Mouse (Mus musculus): ENCODE results near the gene Btf3. TPM values are rescaled to one million over a fixed set of nuclear protein-coding genes. Genes with fewer than 3 reads are reported as not detected.

Btf3 gene
- polyA plus RNA-seq, 1 experiment from 2014 or later = 399 TPM

DNA sequence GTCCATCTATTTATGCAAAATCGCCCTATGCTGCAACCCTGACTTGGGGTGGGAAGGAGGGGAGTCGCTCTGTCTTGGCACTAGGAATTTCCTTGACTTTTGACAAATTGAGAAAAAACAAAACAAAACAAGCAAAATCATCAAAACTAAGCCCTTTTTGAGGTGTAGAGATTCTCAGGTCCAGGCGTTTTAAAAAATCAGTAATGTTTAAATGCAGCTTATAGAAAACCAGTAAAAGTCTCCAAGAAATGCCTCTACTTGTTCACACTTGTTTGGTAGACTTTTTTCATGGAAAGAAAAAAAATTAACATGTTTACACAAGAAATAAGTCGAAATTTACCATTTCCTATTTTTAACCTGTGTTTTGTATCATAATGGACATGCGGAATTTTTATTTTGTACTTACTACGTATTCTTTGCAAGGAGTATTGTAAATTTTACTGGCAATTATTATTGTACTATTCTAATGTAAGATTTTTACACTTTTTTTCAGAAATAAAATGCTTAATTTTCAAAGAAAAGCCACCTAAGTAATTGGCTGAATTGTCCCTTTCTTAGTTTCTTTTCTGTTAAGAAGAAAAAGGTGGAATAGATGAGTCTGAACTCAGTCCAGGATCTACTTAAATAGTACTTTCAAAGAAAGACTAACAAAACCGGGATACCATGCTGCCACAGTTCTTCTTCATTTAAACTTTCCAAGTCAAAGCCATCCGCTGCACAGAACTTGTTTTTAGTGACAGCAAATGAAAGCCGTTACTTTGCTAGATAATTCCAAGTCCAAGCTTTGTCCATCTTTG is 39.6 kb upstream of the Btf3 start:
- no peaks in the 10 kb centered on the region for H3K9me3 ChIP-seq (replicated peaks)
- peaks cover 94% of the 10 kb centered on the region for H3K27me3 ChIP-seq
- no peak for ATAC-seq (replicated peaks; ENCODE audit: insufficient number of reproducible peaks, insufficient read depth, low FRiP score, low read depth)
- peak overlapping the region; percentile 90 for H3K4me2 ChIP-seq
- peak overlapping the region; percentile 53 for H3K4me3 ChIP-seq
- H3K4me1 ChIP-seq (replicated peaks) = peaks cover 24% of the 10 kb centered on the region
- WGBS = 11% methylated on average over 9 of the region's 9 CpGs
- no peak overlapping the region for H3K27ac ChIP-seq
- H3K36me3 ChIP-seq = no peaks in the 10 kb centered on the region
- no peak overlapping the region for H3K9ac ChIP-seq

DNA sequence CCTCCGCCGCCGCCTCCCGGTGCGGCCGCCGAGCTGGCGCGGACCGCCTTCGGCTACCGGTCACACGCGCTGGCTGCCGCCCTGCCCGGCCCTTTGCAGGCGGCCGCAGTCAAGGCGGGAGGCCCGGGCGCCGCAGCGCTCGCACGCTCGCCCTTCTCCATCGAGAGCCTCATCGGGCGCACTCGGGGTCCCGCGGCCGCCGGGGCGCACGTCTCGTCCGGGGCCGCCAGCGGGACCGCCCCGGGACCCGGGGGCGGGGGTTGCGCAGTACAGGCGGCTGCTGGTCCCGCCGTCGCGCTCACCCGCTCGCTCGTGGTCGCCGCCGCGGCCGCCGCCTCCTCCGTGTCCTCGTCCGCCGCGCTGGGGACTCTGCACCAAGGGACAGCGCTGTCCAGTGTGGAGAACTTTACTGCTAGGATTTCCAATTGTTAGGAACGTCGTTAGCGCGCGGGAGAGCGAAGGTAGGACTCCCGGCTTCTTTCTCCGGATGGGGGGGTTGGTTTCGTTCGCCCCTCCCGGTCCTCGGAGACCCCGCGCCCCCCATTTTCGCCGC is 38.8 kb upstream of the Btf3 start:
- 1% methylated on average over 69 of the region's 81 CpGs for WGBS
- ATAC-seq (replicated peaks; ENCODE audit: insufficient number of reproducible peaks, insufficient read depth, low FRiP score, low read depth) = 0 out of 2 replicates have a peak, but pooled peaks have one; percentile 24
- peaks cover 24% of the 10 kb centered on the region for H3K4me1 ChIP-seq (replicated peaks)
- H3K9ac ChIP-seq = peak overlapping the region; percentile 41; the same call in 1 of the 2 replicates
- H3K9me3 ChIP-seq (replicated peaks) = no peaks in the 10 kb centered on the region
- no peak overlapping the region for H3K27ac ChIP-seq
- peak overlapping the region; percentile 90 for H3K4me2 ChIP-seq
- peak overlapping the region; percentile 53 for H3K4me3 ChIP-seq
- peaks cover 94% of the 10 kb centered on the region for H3K27me3 ChIP-seq
- H3K36me3 ChIP-seq = no peaks in the 10 kb centered on the region

DNA sequence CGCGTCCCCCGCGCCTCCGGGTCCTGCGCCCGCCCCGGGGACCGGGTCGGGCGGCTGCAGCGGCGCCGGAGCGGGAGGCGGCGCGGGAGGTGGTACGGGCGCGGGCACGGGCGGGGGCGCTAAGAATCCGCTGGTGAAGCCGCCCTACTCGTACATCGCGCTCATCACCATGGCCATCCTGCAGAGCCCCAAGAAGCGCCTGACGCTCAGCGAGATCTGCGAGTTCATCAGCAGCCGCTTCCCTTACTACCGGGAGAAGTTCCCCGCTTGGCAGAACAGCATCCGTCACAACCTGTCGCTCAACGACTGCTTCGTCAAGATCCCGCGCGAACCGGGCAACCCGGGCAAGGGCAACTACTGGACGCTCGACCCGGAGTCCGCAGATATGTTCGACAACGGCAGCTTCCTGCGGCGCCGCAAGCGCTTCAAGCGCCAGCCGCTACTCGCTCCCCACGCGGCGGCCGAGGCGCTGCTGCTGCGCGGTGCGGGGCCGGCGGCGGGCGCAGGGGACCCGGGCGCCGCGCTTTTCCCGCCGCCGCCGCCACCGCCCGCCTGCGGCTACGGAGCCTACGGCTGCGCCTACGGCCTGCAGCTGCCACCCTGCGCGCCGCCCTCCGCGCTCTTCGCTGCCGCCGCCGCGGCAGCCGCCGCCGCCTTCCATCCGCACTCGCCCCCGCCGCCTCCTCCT is 38.2 kb upstream of the Btf3 start:
- no peak for ATAC-seq (replicated peaks; ENCODE audit: insufficient number of reproducible peaks, insufficient read depth, low FRiP score, low read depth)
- H3K27ac ChIP-seq = no peak overlapping the region
- H3K27me3 ChIP-seq = peaks cover 94% of the 10 kb centered on the region
- under 1% methylated on average over 86 of the region's 102 CpGs for WGBS
- no peaks in the 10 kb centered on the region for H3K36me3 ChIP-seq
- H3K4me2 ChIP-seq = peak overlapping the region; percentile 90
- H3K9me3 ChIP-seq (replicated peaks) = no peaks in the 10 kb centered on the region
- peaks cover 24% of the 10 kb centered on the region for H3K4me1 ChIP-seq (replicated peaks)
- H3K4me3 ChIP-seq = peak overlapping the region; percentile 53
- peak overlapping the region; percentile 41; the same call in 1 of the 2 replicates for H3K9ac ChIP-seq

DNA sequence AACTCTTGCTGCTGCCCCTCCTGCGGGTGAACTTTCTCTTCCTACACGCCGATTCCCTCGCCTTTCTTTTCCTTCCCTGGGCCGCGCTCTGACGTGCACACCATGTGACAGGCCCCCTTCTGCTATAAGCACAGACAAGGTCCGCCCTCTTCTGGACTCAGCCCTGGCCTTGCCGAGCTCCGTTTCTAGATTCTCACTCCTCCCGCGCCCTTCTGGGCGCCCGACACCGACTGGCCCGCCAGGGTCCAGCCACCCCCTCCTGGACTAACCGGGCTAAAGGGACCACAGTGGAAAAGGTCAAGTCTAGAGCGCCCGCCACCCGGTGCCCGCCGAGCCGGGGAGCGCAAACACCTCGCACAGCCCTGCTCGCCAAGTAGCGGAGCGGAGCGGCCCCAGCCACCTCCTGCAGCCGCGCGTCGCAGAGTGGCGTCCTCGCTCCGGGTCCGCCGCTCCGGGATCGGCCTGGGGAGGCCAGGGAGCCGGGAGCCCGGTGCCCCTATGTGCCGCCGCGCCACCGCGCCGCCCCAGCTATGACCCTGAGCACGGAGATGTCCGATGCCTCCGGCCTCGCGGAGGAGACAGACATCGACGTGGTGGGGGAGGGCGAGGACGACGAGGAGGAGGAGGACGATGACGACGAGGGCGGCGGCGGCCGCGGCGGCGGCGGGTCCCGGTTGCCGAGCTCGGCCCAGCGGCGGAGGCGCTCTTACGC is 37.4 kb upstream of the Btf3 start, which contains the start of gene Foxd1:
Foxd1 (plus strand) TSS at position 153 of the 712 bp plus-strand sequence.
- Histone ChIP-seq H3K27ac (no peak within 1 kb of the TSS), H3K4me3 (peak within 1 kb of the TSS; percentile 53), H3K9me3 (replicated peaks) (no peaks in the 10 kb centered on the region), H3K36me3 (no peaks in the 10 kb centered on the region), H3K4me1 (replicated peaks) (peaks cover 24% of the 10 kb centered on the region), H3K9ac (peak within 1 kb of the TSS; percentile 33), H3K27me3 (peaks cover 95% of the 10 kb centered on the region), H3K4me2 (peak within 1 kb of the TSS; percentile 90)
- ATAC-seq (replicated peaks; ENCODE audit: insufficient number of reproducible peaks, insufficient read depth, low FRiP score, low read depth) = peak; percentile 78
- under 1% methylated on average over 73 of the region's 76 CpGs for WGBS

DNA sequence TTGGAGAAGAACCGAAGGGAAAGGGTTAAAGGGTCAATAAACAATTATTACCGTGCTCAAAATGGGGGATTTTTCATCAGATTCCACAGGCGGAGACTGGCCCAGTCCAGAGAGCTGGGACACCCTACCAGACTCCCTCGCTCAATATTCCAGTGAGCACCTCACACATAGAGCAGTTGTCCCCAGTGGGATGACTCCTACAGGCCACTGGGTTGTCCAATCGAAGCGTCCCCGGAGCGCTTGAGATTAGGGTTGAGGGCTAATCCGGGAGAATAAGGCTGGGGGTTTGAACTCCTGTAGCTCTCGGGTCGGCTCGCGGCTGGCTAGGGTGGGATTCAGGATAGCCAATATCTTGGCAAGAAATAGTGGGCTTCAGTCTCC is 36.9 kb upstream of the Btf3 start:
- Histone ChIP-seq H3K4me1 (replicated peaks) (peaks cover 24% of the 10 kb centered on the region), H3K4me3 (peak overlapping the region; percentile 53), H3K27ac (no peak overlapping the region), H3K27me3 (peaks cover 95% of the 10 kb centered on the region), H3K9ac (no peak overlapping the region), H3K36me3 (no peaks in the 10 kb centered on the region), H3K4me2 (peak overlapping the region; percentile 90), H3K9me3 (replicated peaks) (no peaks in the 10 kb centered on the region)
- WGBS = 2% methylated on average over 13 of the region's 13 CpGs
- ATAC-seq (replicated peaks; ENCODE audit: insufficient number of reproducible peaks, insufficient read depth, low FRiP score, low read depth) = no peak

DNA sequence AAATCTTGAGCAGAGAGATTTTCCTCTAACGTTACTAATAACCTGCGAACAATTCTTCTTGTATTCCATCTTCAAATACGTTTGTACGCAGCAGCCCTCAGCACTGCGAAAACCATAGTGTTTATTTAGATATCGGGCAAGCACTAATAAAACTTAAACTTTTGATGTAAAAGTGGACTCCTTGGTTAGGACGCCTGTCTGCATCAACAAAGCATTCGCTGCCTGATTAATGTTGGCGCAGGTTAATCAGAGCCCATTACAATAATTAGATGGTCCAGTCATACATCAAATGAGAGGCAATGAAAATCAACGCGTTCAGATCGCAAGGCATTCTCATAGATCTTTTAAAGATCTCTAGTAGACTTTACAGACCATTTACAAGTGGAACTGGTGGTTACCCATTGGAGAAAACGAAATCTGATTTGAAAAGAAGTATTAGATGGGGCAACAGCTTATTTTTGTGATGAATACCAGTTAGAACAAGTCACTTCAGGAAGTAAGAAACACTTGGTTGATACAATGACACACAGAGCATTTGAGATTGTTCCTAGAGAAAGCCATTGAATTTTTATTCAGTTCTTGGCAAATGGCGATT is 35.7 kb upstream of the Btf3 start:
- H3K4me1 ChIP-seq (replicated peaks) = peaks cover 24% of the 10 kb centered on the region
- H3K4me3 ChIP-seq = no peak overlapping the region
- no peaks in the 10 kb centered on the region for H3K9me3 ChIP-seq (replicated peaks)
- 15% methylated on average over 14 of the region's 14 CpGs for WGBS
- H3K9ac ChIP-seq = no peak overlapping the region
- no peak overlapping the region for H3K27ac ChIP-seq
- H3K4me2 ChIP-seq = no peak overlapping the region
- ATAC-seq (replicated peaks; ENCODE audit: insufficient number of reproducible peaks, insufficient read depth, low FRiP score, low read depth) = no peak
- H3K27me3 ChIP-seq = peaks cover 91% of the 10 kb centered on the region
- no peaks in the 10 kb centered on the region for H3K36me3 ChIP-seq

DNA sequence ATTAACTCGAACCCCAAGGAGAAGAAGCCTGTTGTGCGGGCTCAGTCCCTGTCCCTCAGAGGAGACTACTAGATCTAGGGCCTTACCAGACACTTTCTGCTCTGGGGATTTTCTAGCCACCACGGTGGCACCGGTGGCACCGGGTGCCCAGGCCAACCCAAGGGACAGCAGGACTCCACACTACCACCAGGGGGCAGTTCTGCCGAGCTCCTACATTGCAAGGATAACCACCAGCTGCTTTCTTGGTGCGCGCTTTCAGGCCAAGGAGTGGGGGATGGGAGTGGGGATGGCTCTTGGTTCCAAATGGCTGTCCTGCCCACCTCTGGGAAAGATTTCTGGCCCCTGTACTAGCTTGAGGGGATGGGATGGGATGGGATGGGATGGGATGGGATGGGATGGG is 34.7 kb upstream of the Btf3 start:
- no peaks in the 10 kb centered on the region for H3K9me3 ChIP-seq (replicated peaks)
- H3K36me3 ChIP-seq = no peaks in the 10 kb centered on the region
- H3K9ac ChIP-seq = no peak overlapping the region
- peaks cover 24% of the 10 kb centered on the region for H3K4me1 ChIP-seq (replicated peaks)
- no peak for ATAC-seq (replicated peaks; ENCODE audit: insufficient number of reproducible peaks, insufficient read depth, low FRiP score, low read depth)
- 9% methylated on average over 8 of the region's 8 CpGs for WGBS
- no peak overlapping the region for H3K4me2 ChIP-seq
- no peak overlapping the region for H3K27ac ChIP-seq
- no peak overlapping the region for H3K4me3 ChIP-seq
- H3K27me3 ChIP-seq = peaks cover 88% of the 10 kb centered on the region

DNA sequence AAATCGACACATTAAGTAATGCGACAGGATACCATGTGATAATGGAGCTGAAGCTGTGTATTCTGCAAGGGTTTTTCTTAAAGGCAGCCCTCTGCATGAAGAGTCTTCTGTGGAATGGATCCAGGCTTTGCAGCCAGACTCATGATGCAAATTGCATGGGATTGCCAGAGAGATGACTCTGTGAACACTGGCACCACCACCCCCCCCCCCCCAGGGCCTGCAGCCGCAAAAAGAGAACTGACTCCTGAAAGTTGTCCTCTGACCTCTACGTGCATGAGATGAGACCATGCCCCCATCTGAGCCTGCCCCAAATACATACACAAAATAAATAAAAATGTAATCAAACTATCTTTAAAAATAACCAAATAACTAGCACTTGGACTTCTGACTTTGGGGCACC is 32.7 kb upstream of the Btf3 start:
- H3K27me3 ChIP-seq = peaks cover 85% of the 10 kb centered on the region
- H3K9me3 ChIP-seq (replicated peaks) = no peaks in the 10 kb centered on the region
- peaks cover 9% of the 10 kb centered on the region for H3K4me1 ChIP-seq (replicated peaks)
- no peak for ATAC-seq (replicated peaks; ENCODE audit: insufficient number of reproducible peaks, insufficient read depth, low FRiP score, low read depth)
- no peak overlapping the region for H3K4me3 ChIP-seq
- WGBS = 76% methylated on average over 4 of the region's 4 CpGs
- H3K27ac ChIP-seq = no peak overlapping the region
- no peak overlapping the region for H3K9ac ChIP-seq
- no peaks in the 10 kb centered on the region for H3K36me3 ChIP-seq
- no peak overlapping the region for H3K4me2 ChIP-seq

DNA sequence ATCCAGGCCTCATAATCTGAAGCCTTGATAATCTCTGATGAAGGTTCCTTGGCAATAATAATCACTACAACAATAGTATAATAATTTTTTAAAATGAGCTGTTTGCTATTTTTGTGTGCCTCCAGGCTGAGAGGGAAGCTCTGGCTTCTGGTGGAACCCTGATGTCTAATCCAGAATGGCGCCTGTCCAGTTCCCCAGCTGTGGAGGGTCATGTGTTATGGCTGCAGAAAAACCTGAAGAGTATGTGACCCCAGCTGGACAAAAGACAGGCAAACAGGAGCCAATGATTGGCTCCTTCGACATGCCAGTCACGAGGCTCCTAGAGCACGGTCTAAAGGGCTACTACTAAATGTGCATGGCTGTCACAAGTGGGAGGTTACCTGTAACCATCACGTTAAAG is 23.7 kb upstream of the Btf3 start:
- Histone ChIP-seq H3K4me1 (replicated peaks) (no peaks in the 10 kb centered on the region), H3K4me2 (no peak overlapping the region), H3K4me3 (no peak overlapping the region), H3K9ac (no peak overlapping the region), H3K27me3 (peaks cover 13% of the 10 kb centered on the region), H3K36me3 (no peaks in the 10 kb centered on the region), H3K27ac (no peak overlapping the region), H3K9me3 (replicated peaks) (no peaks in the 10 kb centered on the region)
- 67% methylated on average over 5 of the region's 5 CpGs for WGBS
- ATAC-seq (replicated peaks; ENCODE audit: insufficient number of reproducible peaks, insufficient read depth, low FRiP score, low read depth) = no peak

DNA sequence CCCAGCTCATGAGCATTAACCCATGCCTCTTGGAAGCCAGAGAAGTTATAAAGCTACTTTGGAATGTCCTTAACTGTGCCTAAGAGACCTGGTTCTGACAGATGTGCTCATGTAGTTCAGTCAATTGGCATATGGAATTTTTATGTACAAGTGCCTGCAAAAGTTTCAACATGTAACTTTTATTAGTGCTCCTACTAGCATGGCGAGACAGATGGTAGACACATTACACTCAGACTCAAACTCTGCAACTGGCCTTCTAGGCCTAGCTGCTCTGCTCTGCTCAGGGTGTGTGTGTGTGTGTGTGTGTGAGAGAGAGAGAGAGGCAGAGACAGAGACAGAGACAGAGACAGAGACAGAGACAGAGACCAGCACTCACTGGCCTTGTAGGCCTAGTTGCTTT is 19.4 kb upstream of the Btf3 start:
- ATAC-seq (replicated peaks; ENCODE audit: insufficient number of reproducible peaks, insufficient read depth, low FRiP score, low read depth) = no peak
- Histone ChIP-seq H3K27ac (no peak overlapping the region), H3K36me3 (no peaks in the 10 kb centered on the region), H3K9me3 (replicated peaks) (no peaks in the 10 kb centered on the region), H3K4me2 (no peak overlapping the region), H3K9ac (no peak overlapping the region), H3K27me3 (0 out of 2 replicates have a peak, but pooled peaks cover 7% of the 10 kb centered on the region), H3K4me1 (replicated peaks) (no peaks in the 10 kb centered on the region), H3K4me3 (no peak overlapping the region)
- WGBS = 81% methylated on average over 1 of the region's 1 CpGs

DNA sequence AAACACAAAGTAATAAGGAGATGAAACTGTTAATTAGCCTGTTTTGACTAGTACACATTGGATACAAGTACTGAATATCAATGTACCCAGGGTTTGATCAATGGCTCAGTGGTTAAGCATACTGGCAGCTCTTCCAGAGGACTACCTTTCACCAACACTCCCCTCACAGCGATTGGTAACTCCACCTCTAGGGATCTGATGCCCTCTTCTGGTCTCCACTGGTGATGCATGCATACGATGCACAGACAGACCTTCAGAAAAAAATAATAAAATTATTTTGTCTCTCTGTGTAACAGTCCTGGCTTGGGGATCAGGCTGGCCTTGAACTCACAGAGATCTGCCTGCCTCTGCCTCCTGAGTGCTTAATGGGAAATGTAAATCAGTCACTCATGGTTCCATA is 15.3 kb upstream of the Btf3 start:
- 41% methylated on average over 2 of the region's 2 CpGs for WGBS

More for the DNA sequence above, 15.3 kb upstream of the Btf3 start:
- ATAC-seq (replicated peaks; ENCODE audit: insufficient number of reproducible peaks, insufficient read depth, low FRiP score, low read depth) = no peak
- Histone ChIP-seq H3K27ac (no peak overlapping the region), H3K9ac (no peak overlapping the region), H3K27me3 (0 out of 2 replicates have a peak, but pooled peaks cover 4% of the 10 kb centered on the region), H3K4me2 (no peak overlapping the region), H3K36me3 (no peaks in the 10 kb centered on the region), H3K4me1 (replicated peaks) (no peaks in the 10 kb centered on the region), H3K4me3 (no peak overlapping the region), H3K9me3 (replicated peaks) (no peaks in the 10 kb centered on the region)
